Mouse (Mus musculus): ENCODE data around the gene Bank1.

Bank1 gene

GRCm38 (mm10) chr3:136109411-136110139, 216.3 kb downstream of the Bank1 start:
- no peak for DNase-seq (ENCODE audit: low spot score in 2 of 2)

- no peak for DNase-seq (ENCODE audit: low spot score in 2 of 2)
Observed at GRCm38 (mm10) chr3:136106452-136106851, 219.4 kb downstream of the Bank1 start.

GRCm38 (mm10) chr3:136103339-136103738, 222.5 kb downstream of the Bank1 start:
- DNase-seq (ENCODE audit: low spot score in 2 of 2): no peak

GRCm38 (mm10) chr3:136100973-136101500, 224.8 kb downstream of the Bank1 start:
- no peak for DNase-seq (ENCODE audit: low spot score in 2 of 2)

- DNase-seq (ENCODE audit: low spot score in 2 of 2): no peak
Observed at GRCm38 (mm10) chr3:136100292-136100691, 225.6 kb downstream of the Bank1 start.

GRCm38 (mm10) chr3:136086948-136087660, 238.8 kb downstream of the Bank1 start:
- no peak for DNase-seq (ENCODE audit: low spot score in 2 of 2)

- DNase-seq (ENCODE audit: low spot score in 2 of 2): no peak
Observed at GRCm38 (mm10) chr3:136086431-136086830, 239.4 kb downstream of the Bank1 start.

GRCm38 (mm10) chr3:136085077-136085476, 240.8 kb downstream of the Bank1 start:
- DNase-seq (ENCODE audit: low spot score in 2 of 2): no peak

GRCm38 (mm10) chr3:136084066-136084465, 241.8 kb downstream of the Bank1 start:
- no peak for DNase-seq (ENCODE audit: low spot score in 2 of 2)

GRCm38 (mm10) chr3:136081264-136081663, 244.6 kb downstream of the Bank1 start:
- no peak for DNase-seq (ENCODE audit: low spot score in 2 of 2)

- no peak for DNase-seq (ENCODE audit: low spot score in 2 of 2)
Observed at GRCm38 (mm10) chr3:136078535-136078934, 247.3 kb downstream of the Bank1 start.

- DNase-seq (ENCODE audit: low spot score in 2 of 2): no peak
Observed at GRCm38 (mm10) chr3:136070394-136070793, 255.5 kb downstream of the Bank1 start.

- DNase-seq (ENCODE audit: low spot score in 2 of 2): no peak
Observed at GRCm38 (mm10) chr3:136061907-136062306, 264.0 kb downstream of the Bank1 start.

- DNase-seq (ENCODE audit: low spot score in 2 of 2): no peak
Observed at GRCm38 (mm10) chr3:136050635-136051034, 275.2 kb downstream of the Bank1 start.

GRCm38 (mm10) chr3:136050215-136050614, 275.7 kb downstream of the Bank1 start:
- no peak for DNase-seq (ENCODE audit: low spot score in 2 of 2)

GRCm38 (mm10) chr3:136048026-136048425, 277.8 kb downstream of the Bank1 start:
- no peak for DNase-seq (ENCODE audit: low spot score in 2 of 2)

- DNase-seq (ENCODE audit: low spot score in 2 of 2): no peak
Observed at GRCm38 (mm10) chr3:136045381-136045780, 280.5 kb downstream of the Bank1 start.

- no peak for DNase-seq (ENCODE audit: low spot score in 2 of 2)
Observed at GRCm38 (mm10) chr3:136040041-136040440, 285.8 kb downstream of the Bank1 start.

GRCm38 (mm10) chr3:136039446-136039845, 286.4 kb downstream of the Bank1 start:
- no peak for DNase-seq (ENCODE audit: low spot score in 2 of 2)

- DNase-seq (ENCODE audit: low spot score in 2 of 2): no peak
Observed at GRCm38 (mm10) chr3:136037254-136037653, 288.6 kb downstream of the Bank1 start.

GRCm38 (mm10) chr3:136035784-136036183, 290.1 kb downstream of the Bank1 start:
- no peak for DNase-seq (ENCODE audit: low spot score in 2 of 2)

GRCm38 (mm10) chr3:136024876-136025275, 301.0 kb downstream of the Bank1 start:
- no peak for DNase-seq (ENCODE audit: low spot score in 2 of 2)

- no peak for DNase-seq (ENCODE audit: low spot score in 2 of 2)
Observed at GRCm38 (mm10) chr3:136017517-136017916, 308.3 kb downstream of the Bank1 start.

Data from natural killer cell, adult 2 months (primary cell).